29 mouse cellular contexts compared by ENCODE assay signal in the genomic region with DNA sequence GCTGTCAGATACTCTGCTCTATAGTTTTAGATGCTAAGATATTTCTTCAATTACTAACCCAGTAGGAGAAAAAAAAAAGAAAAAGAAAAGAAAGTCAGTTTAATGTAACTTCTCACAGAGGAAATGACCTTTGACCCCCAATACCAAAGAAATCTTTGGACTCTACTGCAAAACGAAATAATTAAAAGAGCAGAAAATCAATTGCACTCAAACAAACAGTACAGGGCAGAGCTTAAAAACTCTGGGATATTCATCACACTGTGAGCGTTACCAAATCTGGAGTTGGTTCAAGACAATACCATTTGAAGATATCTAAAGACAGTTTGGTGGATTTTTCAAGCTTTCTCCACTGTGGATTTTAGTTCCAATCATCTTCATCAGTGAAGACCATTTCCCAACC. TPM values are rescaled to one million over a fixed set of nuclear protein-coding genes. Genes with fewer than 3 reads are reported as not detected.
DNase-seq lines count a peak whose midpoint lies in the region; ATAC-seq and TF ChIP-seq lines count a peak whose summit lies in the region.
"Had no signal": no experiment of that assay in that cellular context is flagged by ENCODE, and none has a peak within 500 bp of the region (broad histone marks: within the 10 kb centered on the region; RNA-seq: fewer than 3 reads in every experiment).

No protein-coding gene starts in this region.

- no peak for TF ChIP-seq POLR2A in liver, adult 2 months (IDR thresholded peaks at IDR 0.05; ENCODE audit: extremely low read depth, insufficient read depth, low read length)

- ATAC-seq in liver, embryonic 12.5 days, result no peak
- no peak for ATAC-seq in lung, embryonic 14.5 days (ENCODE audit: insufficient read depth)
- ATAC-seq: forebrain, embryonic 14.5 days; forebrain, embryonic 16.5 days had no signal

- peak; percentile 7 for DNase-seq in embryo, embryonic 11 days
- no peak for DNase-seq in embryo, embryonic 9.5 days (ENCODE audit: extremely low spot score)
- peak; percentile 93 for DNase-seq in liver, adult 2 months (ENCODE audit: extremely low read depth, low read depth, low spot score)
- DNase-seq in lung, embryonic 14.5 days, result peak; percentile 23
- DNase-seq in lung, postnatal 14 days, result no peak
- DNase-seq: adrenal gland, adult 2 months; adrenal gland, postnatal 10 days; adrenal gland, postnatal 25 days; cerebellum, adult 11 months; cerebellum, adult 18-20 months; cerebellum, adult 8-10 months; cerebellum, adult 9-11 months; cerebellum, postnatal 14 days; cerebellum, postnatal 36 days had no signal

- H3K9me3 ChIP-seq in liver, embryonic 12.5 days (replicated peaks), result no peaks in the 10 kb centered on the region
- no peaks in the 10 kb centered on the region for H3K9me3 ChIP-seq in lung, embryonic 14.5 days (ENCODE audit: low read depth, low read length)
- H3K9me3 ChIP-seq: embryonic facial prominence, embryonic 13.5 days; embryonic facial prominence, embryonic 15.5 days; forebrain, embryonic 10.5 days; forebrain, embryonic 12.5 days had no signal

- peaks cover 11% of the 10 kb centered on the region; the same call in 1 of the 2 replicates for H3K4me1 ChIP-seq in liver, adult 2 months (ENCODE audit: control insufficient read depth, insufficient read depth, low read length)
- no peaks in the 10 kb centered on the region for H3K4me1 ChIP-seq in liver, embryonic 12.5 days
- no peaks in the 10 kb centered on the region for H3K4me1 ChIP-seq in lung, embryonic 14.5 days (ENCODE audit: insufficient read depth)
- H3K4me1 ChIP-seq: embryonic facial prominence, embryonic 13.5 days; embryonic facial prominence, embryonic 15.5 days; forebrain, embryonic 10.5 days; forebrain, embryonic 12.5 days had no signal

- no peak overlapping the region for H3K4me2 ChIP-seq in liver, embryonic 12.5 days
- H3K4me2 ChIP-seq in lung, embryonic 14.5 days, result no peak overlapping the region
- H3K4me2 ChIP-seq: embryonic facial prominence, embryonic 13.5 days; embryonic facial prominence, embryonic 15.5 days; forebrain, embryonic 12.5 days had no signal

- WGBS in liver, adult 2 months, result 12% methylated on average over 2 of the region's 2 CpGs
- WGBS in liver, embryonic 12.5 days (ENCODE audit: insufficient replicate concordance), result 44% methylated on average over 2 of the region's 2 CpGs
- 48% methylated on average over 2 of the region's 2 CpGs for WGBS in lung, embryonic 14.5 days

- H3K9ac ChIP-seq in liver, adult 2 months (ENCODE audit: low read depth, low read length), result no peak overlapping the region
- H3K9ac ChIP-seq in liver, embryonic 12.5 days, result no peak overlapping the region
- H3K9ac ChIP-seq in lung, embryonic 14.5 days, result no peak overlapping the region
- H3K9ac ChIP-seq: embryonic facial prominence, embryonic 13.5 days; embryonic facial prominence, embryonic 15.5 days; forebrain, embryonic 12.5 days had no signal

- H3K79me2 ChIP-seq in liver, adult 2 months (ENCODE audit: control insufficient read depth, insufficient read depth, low read length), result no peaks in the 10 kb centered on the region

- no peaks in the 10 kb centered on the region for H3K27me3 ChIP-seq in liver, adult 2 months (ENCODE audit: control insufficient read depth, insufficient read depth, low read length)
- no peaks in the 10 kb centered on the region for H3K27me3 ChIP-seq in liver, embryonic 12.5 days (replicated peaks)
- no peaks in the 10 kb centered on the region for H3K27me3 ChIP-seq in lung, embryonic 14.5 days (ENCODE audit: insufficient read depth, low read length)
- H3K27me3 ChIP-seq: embryonic facial prominence, embryonic 13.5 days; embryonic facial prominence, embryonic 15.5 days; forebrain, embryonic 12.5 days had no signal

- no peak overlapping the region for H3K27ac ChIP-seq in liver, adult 2 months (replicated peaks; ENCODE audit: insufficient read depth, low read depth, low read length)
- no peak overlapping the region for H3K27ac ChIP-seq in liver, embryonic 12.5 days
- H3K27ac ChIP-seq in lung, embryonic 14.5 days (ENCODE audit: low read depth), result no peak overlapping the region
- H3K27ac ChIP-seq: embryonic facial prominence, embryonic 13.5 days; embryonic facial prominence, embryonic 15.5 days; forebrain, embryonic 10.5 days; forebrain, embryonic 12.5 days had no signal

- no peak overlapping the region for H3K4me3 ChIP-seq in liver, adult 2 months (ENCODE audit: insufficient read depth, low read depth, low read length)
- no peak overlapping the region for H3K4me3 ChIP-seq in liver, embryonic 12.5 days
- H3K4me3 ChIP-seq in lung, embryonic 14.5 days (ENCODE audit: low read depth, low read length), result no peak overlapping the region
- H3K4me3 ChIP-seq: embryonic facial prominence, embryonic 13.5 days; embryonic facial prominence, embryonic 15.5 days; erythroblast, embryonic 14.5 days; forebrain, embryonic 10.5 days; forebrain, embryonic 12.5 days had no signal

- no peaks in the 10 kb centered on the region for H3K36me3 ChIP-seq in liver, adult 2 months (ENCODE audit: control insufficient read depth, insufficient read depth, low read length)
- H3K36me3 ChIP-seq in liver, embryonic 12.5 days, result no peaks in the 10 kb centered on the region
- H3K36me3 ChIP-seq in lung, embryonic 14.5 days (ENCODE audit: insufficient read depth), result no peaks in the 10 kb centered on the region
- H3K36me3 ChIP-seq: embryonic facial prominence, embryonic 13.5 days; embryonic facial prominence, embryonic 15.5 days; forebrain, embryonic 10.5 days; forebrain, embryonic 12.5 days had no signal

- TF ChIP-seq CTCF in liver, adult 2 months (IDR thresholded peaks at IDR 0.05; ENCODE audit: low read depth, low read length), result no peak
- TF ChIP-seq CTCF in lung, embryonic 14.5 days (IDR thresholded peaks at IDR 0.05; ENCODE audit: low read depth), result no peak

RNA-seq across cellular contexts. Expression of gene Gm29133, which starts 15.4 kb away (rescaled TPM):
- total RNA-seq in liver, adult 2 months (2014; rRNA removed), result not detected in 2 replicates
- polyA plus RNA-seq in liver, adult 2 months (2012; rRNA removed), result not detected in 2 replicates
- polyA plus RNA-seq in liver, embryonic 12.5 days (2016; fragmentation: Nextera tagmentation; extraction: Ambion mirVana), result not detected in 2 replicates
- not detected in 2 replicates for polyA plus RNA-seq in lung, embryonic 14.5 days (2014; fragmentation: Nextera tagmentation; extraction: Ambion mirVana)
- total RNA-seq: adrenal gland, adult 2 months; adrenal gland, postnatal 10 days; adrenal gland, postnatal 25 days; adrenal gland, postnatal 4 days; common myeloid progenitor, adult 5-6 weeks; ES-E14; MEL had no signal
- polyA plus RNA-seq: adrenal gland, adult 2 months; brain, embryonic 14.5 days; C2C12; embryonic facial prominence, embryonic 11.5 days; embryonic facial prominence, embryonic 13.5 days; embryonic facial prominence, embryonic 15.5 days; erythroblast, embryonic 14.5 days; forebrain, embryonic 10.5 days; forebrain, embryonic 12.5 days; forebrain, embryonic 14.5 days; forebrain, embryonic 16.5 days had no signal

Comparison
In these comparisons a context has a peak if more than half of its experiments do, and no peak if none do; other contexts are left out.
1. DNase-seq: peak in embryo, embryonic 11 days (single experiment), liver, adult 2 months (single experiment) and lung, embryonic 14.5 days (single experiment); none in embryo, embryonic 9.5 days (single experiment) and lung, postnatal 14 days (single experiment).